Mouse (Mus musculus) limb, embryonic 12.5 days (tissue): ENCODE results near the gene Ppa2. TPM values are rescaled to one million over a fixed set of nuclear protein-coding genes. Genes with fewer than 3 reads are reported as not detected.

Experiments
- polyA plus RNA-seq: library from polyadenylated mRNA; unstranded; fragments of >200 nt; fragmentation: Nextera tagmentation; extraction: Ambion mirVana; gene quantifications from 2 replicates; pipeline ENCODE4 v1.2.1, GENCODE M21; 2016

Ppa2 gene
- polyA plus RNA-seq, 1 experiment from 2014 or later: 84.9 TPM

Other genes starting within 250 kb of the Ppa2 start
- 24.0 and 25.9 TPM in 2 replicates for gene Ints12, start 218.3 kb upstream of the Ppa2 start, polyA plus RNA-seq
- 8.6 and 9.3 TPM in 2 replicates for gene Gstcd, start 218.1 kb upstream of the Ppa2 start, polyA plus RNA-seq
- not detected in 2 replicates for gene Arhgef38, start 75.2 kb upstream of the Ppa2 start, polyA plus RNA-seq
- 16.0 and 17.2 TPM in 2 replicates for gene Tet2, start 235.0 kb downstream of the Ppa2 start, polyA plus RNA-seq